Mouse (Mus musculus) granulocyte monocyte progenitor cell, adult 5-6 weeks (primary cell): Measurements from ENCODE around the gene Igf1r. TPM values are rescaled to one million over a fixed set of nuclear protein-coding genes. Genes with fewer than 3 reads are reported as not detected.
A peak's percentile ranks its signal among the peaks of the same experiment; 100 is the strongest.

Experiments used
- ATAC-seq: replicated peaks from 2 replicates; pipeline ENCODE4 v1.8.0; 2016; ENCODE audit warnings: mild to moderate bottlenecking, moderate TSS enrichment, inconsistent platforms; ENCODE audit not compliant: poor library complexity, severe bottlenecking
- total RNA-seq, 2 experiments: library from RNA; stranded (forward) in 1 of 2; stranded (reverse) in 1 of 2; fragments of 200-712, 200-1000 nt in 1 of 2; fragments of >200 nt in 1 of 2; fragmentation: Nextera tagmentation in 1 of 2; gene quantifications; 2 replicates each; pipeline ENCODE4 v1.2.3; 2014 to 2017

Igf1r gene
- total RNA-seq, 2 experiments from 2014 or later, result 29.4 to 59.7 TPM

DNA sequence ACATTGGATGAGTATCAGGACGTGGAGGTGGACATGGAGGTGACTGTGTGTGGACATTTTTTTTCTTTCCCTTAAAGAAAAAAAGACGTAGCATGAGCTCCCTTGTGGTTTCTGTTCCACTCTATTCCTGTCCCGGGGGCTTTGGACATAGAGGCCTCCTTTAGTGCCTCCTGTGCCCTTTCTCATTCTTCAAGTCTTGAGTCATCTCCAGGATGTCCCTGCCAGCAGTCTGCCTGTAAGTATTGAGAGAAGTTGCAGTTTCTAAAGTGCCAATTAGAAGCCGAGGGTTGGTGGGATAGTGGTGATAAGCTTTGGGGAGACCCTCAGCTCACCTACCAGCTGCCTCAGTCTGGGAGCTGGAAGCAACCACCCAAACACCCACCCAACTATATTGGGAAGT is 92.0 kb downstream of the Igf1r start:
- ATAC-seq, result no peak

DNA sequence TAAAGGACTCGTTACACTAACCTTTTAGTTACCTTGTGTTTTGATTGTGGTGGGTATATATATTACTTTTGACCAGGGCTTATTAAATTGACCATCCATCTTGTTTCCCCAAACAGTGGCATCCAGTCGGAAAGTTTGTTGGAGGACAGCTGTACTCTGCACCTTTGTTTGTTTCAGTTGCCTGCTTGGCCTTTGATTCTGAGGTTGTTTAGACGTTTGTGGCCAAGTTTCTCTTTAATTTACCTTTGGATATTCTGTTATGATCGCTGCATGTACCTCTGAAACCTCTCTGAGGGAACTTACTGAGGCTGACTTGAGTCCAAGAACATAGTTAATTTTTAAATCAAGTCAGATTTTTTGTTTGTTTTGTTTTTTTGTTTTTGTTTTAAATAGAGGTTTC is 94.5 kb downstream of the Igf1r start:
- no peak for ATAC-seq

GRCm38 (mm10) chr7:68048532-68048931 is 95.9 kb downstream of the Igf1r start:
- no peak for ATAC-seq

- ATAC-seq, result no peak
Observed at GRCm38 (mm10) chr7:68049048-68049447, 96.4 kb downstream of the Igf1r start.

GRCm38 (mm10) chr7:68053002-68053624 is 100.5 kb downstream of the Igf1r start:
- no peak for ATAC-seq

DNA sequence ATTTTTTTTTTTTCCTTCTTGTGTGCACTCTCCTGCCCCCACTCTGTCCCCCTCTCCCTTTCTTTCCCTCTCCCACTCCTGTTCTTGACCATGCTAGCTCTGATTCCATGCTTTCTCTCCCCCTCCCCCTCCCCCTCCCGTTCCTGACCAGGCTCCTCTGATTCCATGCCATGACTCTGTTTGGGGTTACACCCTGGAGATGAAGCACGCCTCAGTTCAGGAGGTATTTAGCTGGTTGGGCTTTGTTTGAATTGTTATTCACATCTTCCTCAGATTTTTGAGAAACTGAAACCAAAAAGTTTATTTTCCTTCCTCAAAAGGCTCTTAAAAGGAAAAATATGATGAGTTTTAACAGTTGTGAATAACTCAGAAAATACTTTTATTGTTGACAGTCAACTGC is 101.9 kb downstream of the Igf1r start:
- ATAC-seq, result no peak

GRCm38 (mm10) chr7:68054956-68055355 is 102.3 kb downstream of the Igf1r start:
- no peak for ATAC-seq

GRCm38 (mm10) chr7:68057010-68057409 is 104.4 kb downstream of the Igf1r start:
- ATAC-seq, result peak; percentile 52; the same call in 1 of the 2 replicates

- peak; percentile 40; the same call in 1 of the 2 replicates for ATAC-seq
Observed at GRCm38 (mm10) chr7:68059690-68060089, 107.1 kb downstream of the Igf1r start.

DNA sequence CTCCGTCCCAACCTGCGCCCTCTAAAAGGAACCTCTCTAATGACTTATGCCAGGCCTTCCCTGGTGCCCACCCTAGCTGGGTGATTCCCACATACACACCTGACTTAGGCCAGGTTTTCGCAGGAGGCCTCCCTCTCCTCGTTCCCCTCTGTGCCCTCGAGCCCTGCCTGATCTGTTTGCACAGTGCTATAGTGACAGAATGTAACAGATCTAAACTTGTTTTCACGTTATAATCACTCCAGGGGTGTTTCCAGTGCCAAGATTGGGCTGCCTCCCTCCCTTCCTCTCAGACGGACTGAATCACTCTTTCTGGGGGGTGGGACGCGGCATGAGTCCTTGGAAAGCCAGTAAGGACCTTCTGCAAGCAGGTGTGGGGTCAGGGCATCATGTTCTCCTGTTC is 108.8 kb downstream of the Igf1r start:
- ATAC-seq, result no peak

GRCm38 (mm10) chr7:68062170-68062848 is 109.7 kb downstream of the Igf1r start:
- 0 out of 2 replicates have a peak, but pooled peaks have one; percentile 15 for ATAC-seq

- peak; percentile 48 for ATAC-seq
Observed at GRCm38 (mm10) chr7:68062849-68063208, 110.2 kb downstream of the Igf1r start.

GRCm38 (mm10) chr7:68063711-68064110 is 111.1 kb downstream of the Igf1r start:
- no peak for ATAC-seq

GRCm38 (mm10) chr7:68064120-68064519 is 111.5 kb downstream of the Igf1r start:
- no peak for ATAC-seq

DNA sequence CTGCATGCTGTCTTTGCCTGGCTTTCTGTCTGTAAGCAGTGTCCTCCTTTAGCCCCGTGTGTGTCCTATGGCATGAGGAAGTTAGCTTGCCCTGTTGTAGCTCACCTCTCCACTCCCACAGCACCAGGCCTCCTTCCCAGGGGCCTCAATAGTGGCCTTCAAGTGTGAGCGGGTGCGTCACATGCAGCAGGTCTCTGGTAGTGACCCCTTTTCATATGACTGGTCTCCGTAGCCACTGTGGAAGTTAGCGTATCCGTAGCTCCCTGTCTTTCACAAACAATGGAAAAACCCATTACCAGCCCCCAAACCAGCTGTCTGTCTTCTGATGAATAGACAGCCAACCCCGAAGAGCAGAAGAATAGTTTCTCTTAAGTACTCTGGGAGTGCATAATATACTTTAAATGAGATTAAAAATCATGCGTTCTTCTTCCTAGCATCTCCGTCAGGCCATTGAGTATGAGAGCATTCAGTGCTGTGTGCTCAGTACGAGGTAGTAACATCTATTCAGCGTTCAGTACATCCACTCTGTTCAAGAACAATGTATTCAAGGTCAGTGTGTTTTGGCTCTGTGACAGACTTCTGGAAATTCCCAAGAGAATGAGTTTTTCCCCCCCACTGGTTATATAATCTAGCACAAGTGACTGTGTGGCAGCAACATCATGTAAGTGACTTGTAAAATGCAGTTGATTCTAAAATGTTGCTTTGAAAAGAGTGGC is 112.2 kb downstream of the Igf1r start:
- ATAC-seq, result 0 out of 2 replicates have a peak, but pooled peaks have one; percentile 16

GRCm38 (mm10) chr7:68065904-68066303 is 113.3 kb downstream of the Igf1r start:
- ATAC-seq, result no peak

DNA sequence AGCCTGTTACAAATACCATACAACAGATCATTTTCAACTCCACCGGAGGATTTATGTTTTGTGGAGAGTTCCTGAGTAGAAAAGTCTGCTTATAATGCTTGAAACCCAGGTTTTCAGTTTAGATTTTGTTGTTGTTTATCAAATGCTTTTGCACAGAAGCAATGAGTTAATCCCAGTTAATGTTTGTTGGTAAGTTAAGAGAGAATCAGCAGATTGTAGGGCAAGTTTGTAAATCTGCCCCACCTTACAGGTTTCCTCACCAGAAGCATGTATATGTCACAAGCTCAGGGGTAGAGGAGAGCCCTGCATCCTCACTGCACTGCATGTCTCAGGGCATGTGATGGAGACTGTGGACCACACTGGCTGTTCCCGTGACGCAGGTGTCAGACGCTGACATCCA is 114.7 kb downstream of the Igf1r start:
- no peak for ATAC-seq

GRCm38 (mm10) chr7:68069324-68069723 is 116.7 kb downstream of the Igf1r start:
- ATAC-seq, result no peak

GRCm38 (mm10) chr7:68070030-68070429 is 117.4 kb downstream of the Igf1r start:
- no peak for ATAC-seq

DNA sequence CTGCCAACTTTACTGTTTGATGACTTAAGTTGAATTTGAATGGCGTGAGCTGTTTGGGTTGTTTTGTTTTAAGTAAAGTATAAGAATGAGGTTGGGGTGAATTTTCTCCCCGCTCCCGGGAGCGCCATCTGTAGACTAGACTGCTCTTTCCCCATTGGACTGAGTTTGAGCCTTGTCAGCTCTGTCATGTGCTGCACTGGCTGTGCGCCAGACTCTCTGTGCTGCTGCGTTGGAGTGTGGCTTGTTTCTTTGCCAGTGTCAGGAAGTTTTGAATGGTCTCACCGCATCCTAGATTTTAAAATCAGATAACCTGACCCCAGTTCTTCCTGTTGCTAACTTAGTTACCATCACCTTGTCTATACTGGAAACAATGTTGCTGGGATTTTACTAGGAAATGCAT is 118.0 kb downstream of the Igf1r start:
- peak; percentile 83 for ATAC-seq

GRCm38 (mm10) chr7:68071050-68071449 is 118.4 kb downstream of the Igf1r start:
- ATAC-seq, result no peak
